Mouse (Mus musculus) A20 (cell line): ENCODE measurements at regions not wholly inside any gene's neighbourhood (a gene's known extent, or its start where the extent isn't known, plus 50 kb on each side); places are given as distances from the start of the nearest gene placed in this dataset.

Experiments
- DNase-seq: peaks from one replicate; pipeline ENCODE4 v3.0.0-alpha.2; 2011; ENCODE audit warnings: low read depth, low spot score

DNA sequence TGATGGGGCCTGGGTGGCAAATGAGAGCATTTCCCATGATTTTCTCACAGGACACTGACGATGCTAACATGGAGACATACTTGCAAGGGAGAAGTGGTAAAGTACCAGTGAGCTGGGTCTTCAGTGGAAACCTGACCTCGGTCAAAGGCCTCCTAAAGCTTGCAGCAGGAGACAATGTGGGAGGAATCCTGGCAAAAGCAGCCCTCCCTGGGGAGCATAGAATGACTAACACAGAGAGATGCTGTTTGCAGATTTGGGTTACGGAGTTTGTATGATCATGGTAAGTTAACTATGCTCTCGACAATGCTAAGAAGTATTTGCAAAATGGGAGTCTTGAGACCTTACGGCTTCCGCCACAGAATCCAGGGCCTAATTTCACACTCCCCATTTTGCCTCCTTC lies 208.9 kb downstream of the Tle3 start:
- DNase-seq: no peak

DNA sequence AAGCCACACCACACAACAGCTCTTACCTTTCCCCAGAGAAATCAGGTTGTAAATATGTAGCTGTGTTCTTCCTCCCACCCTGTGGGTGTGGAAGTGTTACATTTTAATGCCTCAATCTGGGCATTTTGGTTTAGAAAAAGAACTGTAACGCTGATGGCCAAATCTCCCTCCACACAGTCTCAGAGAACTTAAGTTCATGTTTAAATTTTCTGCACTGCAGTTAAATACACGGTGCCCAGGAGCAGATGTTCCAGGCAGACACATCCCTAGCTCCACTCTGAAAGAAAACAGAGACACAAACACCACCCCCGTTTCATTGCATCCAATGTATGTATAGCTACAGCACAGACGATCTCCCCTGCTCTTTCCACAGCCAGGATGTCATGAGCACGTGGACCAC lies 206.1 kb downstream of the Tle3 start:
- no peak for DNase-seq

DNA sequence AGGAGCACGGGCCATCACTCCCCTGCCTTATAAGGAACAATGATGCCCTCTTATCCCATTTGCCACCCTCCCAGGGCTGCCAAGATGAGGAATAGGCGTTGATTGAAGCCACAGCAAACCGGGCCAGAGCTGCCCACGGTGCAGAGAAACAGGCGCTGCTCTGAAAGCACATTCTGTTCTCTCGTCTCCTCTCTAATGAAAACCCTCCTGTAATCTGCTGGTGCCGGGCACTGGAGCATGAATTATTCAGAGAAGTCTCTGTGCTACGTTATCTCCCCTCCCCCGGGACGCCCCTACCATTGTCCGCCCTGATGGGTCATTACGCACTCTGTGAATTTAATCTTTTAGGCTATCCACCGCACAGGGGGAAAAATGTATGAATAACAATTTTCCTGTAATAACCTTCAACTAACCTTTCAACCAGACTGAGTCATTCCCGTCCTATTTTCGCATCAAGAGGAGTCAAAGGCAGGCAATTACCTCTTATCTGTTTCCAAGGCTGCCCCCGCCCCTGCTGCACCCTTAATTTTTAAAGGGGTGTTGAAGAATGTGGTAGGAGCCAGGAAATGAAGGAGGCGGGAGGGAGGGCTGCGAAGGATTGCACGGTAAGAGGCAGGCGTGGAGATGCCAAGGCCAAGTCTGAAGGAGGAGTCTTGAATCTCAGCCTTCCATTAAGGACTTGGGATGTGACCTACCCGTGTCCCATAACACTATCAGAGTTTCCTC lies 201.6 kb downstream of the Tle3 start:
- no peak for DNase-seq

DNA sequence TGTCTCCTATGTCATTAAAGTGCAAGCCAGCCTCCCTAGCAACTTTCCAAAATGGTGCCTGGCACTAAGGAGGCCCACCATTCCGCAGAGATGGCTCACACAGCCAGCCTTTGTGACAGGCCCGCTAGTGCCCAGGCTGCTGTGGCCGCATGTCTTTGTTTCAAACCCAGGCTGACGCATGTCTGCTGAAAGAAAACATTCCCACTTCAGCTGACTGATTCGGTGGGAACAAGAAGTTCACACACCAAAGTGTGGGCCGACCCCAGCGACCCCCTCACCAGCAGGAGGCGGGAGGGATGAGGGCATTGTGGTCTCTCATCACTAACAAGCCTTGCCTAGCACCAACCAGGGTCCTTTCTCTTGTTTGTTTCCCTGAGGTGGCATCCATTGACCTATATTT lies 190.9 kb downstream of the Tle3 start:
- no peak for DNase-seq

DNA sequence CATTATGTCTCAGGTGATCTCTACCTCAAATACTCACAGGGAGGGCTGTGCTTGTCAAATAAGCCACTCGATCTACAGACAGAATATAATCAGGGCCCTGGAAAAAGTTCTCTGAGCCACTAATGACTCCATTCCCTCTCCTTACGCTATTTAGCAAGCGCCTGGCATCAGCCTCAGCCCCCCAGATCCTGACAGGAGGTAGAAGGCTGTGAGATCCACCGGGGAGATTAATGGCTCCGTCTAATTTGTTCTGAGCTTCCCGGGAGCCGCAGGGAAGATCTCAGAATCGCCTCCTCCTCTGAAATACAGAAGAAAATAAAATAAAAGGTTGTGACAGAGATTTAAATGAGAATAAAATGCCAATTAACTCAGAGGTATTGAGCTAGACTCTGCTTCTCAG lies 189.4 kb downstream of the Tle3 start:
- DNase-seq: no peak

DNA sequence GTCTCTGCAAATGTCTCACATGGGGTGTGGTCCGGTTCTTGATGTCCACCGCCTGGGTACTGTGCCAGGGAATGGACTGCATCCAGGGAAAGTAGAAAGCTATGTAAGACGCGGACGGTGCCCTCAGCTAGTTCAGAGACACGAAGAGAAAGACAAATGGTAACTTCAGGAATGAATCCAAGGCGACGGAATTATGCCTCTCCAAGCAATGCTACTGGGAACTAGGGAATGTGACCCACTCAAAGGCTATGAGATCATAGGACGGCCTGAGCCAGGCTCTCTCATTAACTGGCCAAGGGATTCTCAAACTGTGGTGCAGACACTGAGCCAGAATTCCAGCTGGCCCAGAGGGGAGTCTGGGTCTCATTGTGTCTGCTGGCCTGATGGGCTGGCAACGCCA lies 186.5 kb downstream of the Tle3 start:
- no peak for DNase-seq

DNA sequence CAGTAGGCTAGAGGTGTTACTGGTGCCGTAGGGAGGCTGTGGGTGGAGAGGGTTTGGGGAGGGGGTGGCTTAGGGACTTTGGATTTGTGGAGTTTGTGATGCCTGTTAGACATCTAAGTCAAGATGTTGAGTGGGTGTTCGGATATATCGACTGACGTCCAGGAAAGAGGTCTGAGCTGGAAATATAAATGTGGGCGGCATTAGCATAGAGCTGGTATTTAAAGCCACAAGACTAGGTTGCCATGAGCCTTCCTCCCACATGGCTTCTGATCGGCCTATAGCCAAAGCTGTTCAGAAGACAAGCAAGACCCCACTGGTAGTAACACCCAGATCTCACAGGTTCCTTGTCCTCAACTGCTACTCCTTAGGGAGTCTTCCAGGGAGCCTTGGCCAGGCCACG lies 184.9 kb downstream of the Tle3 start:
- no peak for DNase-seq

DNA sequence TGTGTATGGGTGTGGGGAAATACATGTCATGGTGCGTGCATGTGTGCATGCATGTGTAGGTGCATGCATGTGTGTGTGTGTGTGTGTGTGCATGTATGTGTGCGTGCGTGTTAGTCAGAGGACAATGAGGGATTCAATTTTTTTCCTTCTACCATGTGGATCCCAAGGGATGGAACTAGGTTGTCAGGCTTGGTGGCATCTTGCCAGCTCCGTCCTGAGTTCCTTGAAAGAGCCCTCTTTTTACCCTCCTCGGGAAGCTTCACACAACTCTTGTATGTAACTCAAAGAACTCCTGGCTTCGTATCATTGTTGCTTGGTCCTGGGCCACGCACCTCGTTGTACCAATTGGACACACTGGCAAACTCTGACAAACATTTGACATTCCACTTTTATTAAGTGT lies 183.0 kb downstream of the Tle3 start:
- no peak for DNase-seq

DNA sequence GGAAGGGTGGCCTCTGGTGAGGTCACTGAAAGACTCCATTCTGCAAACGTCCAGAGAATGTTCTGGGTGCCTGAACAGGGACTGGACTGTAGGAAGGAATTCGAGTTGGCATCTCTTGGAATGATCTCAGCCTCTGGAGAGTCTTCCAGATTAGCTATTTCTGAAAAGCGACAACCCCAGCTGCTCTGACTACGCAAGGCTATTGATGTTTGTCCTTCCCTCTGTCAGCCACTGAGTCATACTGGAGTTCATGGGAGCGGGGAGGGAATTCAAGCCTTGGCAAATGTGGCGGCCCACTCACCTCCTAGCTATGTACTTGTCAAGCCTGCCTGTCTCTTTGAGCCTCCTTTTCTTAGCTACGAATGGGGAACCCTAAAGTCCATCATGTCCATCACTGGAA lies 182.4 kb downstream of the Tle3 start:
- DNase-seq: no peak

DNA sequence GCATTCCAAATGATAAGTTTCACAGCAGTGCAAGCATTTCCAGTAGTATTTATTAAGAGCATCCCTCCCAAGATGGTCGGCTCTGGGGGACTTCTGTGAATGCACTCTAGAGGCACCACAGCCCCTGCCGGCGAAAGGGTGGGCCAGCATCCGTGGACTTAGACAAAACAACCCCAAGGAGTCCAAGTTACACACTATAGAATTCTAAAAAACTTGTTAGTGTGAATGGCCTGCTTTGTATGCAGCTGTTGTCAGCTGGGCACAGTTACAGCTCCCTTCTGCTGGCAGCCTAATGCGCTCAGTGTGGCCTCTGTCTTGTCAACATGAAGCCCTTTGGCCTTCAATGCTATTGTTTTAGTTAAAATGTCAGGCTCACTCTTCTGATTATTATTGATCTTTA lies 181.5 kb downstream of the Tle3 start:
- DNase-seq: no peak

DNA sequence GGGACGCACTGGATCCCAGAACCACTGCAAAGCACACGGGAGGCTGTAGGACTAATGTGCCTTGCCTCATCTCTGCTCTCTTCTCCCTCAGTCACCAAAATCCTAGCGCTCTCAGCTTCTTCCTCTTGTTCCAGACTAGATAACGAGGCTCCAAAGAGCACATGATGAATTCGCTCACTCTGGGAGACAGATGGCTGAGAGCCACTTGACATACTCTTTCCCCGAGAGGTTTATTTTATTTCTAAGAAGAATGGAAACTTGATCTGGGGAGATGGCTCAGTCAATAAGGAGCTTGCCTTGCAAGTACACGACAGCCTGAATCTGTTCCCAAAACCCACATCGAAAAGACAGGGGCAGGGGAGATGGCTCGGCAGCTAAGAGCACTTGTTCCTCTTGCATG lies 179.2 kb downstream of the Tle3 start:
- DNase-seq: no peak

DNA sequence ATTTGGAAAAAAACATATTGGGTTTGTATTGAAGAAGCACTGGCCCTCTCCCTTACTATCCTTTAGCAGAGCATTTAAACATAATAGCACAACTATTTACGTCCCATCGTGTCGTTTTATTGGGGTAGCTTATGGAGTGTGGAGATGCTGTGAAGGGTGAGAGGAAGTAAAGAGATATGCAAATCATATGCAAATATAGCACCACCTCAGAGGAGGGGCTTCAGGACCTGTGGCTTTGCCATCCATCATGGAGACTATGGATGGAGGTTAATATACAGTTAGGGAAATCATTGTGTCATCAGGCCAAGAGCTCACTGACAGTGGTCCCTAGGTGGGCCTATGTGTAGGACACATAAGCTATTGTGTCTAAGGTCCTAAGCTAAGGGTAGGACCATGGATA lies 178.2 kb downstream of the Tle3 start:
- no peak for DNase-seq

DNA sequence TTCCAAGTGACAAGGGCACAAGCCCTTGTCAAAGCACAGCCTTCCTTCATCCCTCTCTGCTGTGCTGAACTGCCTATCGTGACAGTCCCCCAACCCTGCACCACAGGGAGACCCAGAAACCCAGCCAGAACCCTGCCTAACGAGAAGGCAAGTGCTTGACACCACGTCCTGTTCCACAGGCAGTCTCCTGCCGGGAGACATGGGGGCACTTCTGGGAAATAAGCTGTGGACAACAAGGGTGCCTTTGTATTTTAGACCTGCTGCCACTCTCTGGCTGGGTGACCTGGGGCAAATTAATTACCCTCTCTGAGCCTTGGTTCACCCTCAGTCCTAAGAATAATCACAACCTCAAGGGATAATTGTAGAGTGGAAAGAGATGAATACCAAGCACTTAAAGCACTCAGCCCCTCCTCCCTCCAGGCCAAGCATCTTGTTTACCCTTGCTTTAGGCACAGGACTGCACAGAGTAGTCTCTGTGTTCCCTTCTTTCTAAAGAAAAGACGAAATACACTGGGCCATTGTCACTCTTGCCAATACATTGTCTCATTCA lies 177.6 kb downstream of the Tle3 start:
- DNase-seq: no peak

DNA sequence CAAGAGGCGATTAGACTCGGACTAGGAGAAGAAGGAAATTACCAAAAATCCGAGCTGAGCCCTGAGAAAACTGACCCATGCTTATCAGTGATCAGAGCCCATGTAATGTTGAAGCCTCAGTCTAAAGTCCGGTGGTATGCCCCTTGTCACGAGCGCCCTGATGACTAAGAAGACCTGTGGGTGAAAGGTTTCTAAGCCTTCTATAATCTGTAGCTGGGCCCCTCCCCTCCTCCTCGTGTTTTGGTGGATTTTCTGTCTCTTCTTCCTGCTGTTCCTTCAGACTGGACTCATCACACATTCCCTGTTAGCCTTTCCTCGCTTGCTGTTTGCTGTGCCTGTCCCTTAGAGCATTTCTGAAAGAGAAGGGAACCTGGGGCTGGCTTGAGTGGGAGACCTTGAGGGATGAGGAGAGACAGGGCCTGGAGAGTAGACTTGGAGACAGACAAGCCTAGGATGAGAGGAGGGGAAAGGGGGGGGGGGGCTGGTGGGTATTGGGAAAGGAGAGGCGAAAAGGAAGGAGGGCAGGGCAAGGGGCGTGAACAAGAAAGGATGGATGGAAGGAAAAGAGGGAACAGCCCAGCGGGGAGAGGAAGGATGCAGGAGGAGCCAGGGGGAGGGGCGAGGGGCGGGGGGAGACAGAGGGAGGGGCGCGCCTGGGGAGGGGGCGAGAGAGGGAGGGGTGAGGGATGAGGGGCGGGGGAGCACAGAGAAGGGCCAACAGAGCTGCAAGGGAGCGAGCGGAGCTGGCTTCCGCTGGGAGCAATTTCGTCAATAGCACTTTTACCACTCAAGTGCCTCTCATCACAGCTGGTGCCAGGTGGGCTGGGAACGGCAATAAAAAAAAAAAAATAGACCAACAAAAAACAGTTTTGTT lies 165.4 kb downstream of the Tle3 start:
- DNase-seq: no peak

DNA sequence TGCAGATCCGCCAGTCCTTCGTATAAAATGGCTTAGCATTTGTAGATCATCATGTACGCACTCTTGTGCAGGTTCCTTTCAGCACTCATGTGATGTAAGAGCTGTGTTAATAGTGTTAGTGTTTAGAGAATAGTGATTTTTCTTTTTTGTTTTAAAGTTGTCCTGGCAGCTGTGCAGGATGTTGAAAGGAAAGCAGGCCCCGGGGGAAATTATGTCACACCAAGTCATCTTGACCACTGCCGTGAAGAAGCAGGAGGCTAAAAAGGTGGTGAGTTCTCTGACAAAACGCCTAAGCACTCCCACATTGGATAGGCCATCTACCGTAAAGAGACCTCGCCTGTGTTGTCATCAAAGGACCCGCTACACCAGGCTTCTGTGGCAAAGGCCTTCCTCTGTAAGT lies 161.1 kb downstream of the Tle3 start:
- no peak for DNase-seq

DNA sequence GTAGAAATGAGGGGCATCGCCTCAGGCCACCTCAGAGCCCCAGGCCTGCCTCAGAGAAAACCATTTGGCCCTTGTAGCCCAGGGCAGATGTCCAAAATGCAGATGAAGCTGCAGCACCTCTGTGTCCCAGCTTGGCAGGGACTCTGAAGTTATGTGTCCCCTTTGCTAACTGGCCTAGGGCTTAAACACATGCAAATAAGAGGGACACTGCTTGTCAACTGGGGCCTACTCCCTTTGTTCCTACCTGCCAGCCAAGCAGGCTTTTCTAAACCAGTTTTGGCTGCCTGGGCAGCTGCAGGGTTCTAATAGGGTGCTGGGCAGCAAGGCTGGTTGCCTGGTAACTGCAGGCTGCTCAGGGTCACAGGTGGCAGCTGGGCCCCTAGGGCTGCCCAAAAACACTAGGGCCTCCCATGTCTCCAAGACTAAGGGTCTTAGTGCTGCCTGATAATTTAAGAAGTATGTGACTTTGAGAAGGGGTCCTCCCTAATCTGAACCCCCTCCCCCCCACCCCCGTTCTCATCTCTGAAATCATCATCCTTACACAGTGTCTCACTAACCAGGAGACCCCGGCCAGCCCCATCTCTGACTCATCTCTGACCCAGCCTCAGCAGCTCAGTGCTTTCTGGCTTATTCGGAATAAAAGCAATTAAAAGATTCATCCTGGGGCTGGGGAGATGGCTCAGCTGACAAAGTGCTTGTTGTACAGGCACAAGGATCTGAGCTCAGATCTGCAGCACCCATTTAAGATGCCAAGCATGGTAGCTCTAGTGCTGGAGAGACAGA lies 158.3 kb downstream of the Tle3 start:
- DNase-seq: no peak

DNA sequence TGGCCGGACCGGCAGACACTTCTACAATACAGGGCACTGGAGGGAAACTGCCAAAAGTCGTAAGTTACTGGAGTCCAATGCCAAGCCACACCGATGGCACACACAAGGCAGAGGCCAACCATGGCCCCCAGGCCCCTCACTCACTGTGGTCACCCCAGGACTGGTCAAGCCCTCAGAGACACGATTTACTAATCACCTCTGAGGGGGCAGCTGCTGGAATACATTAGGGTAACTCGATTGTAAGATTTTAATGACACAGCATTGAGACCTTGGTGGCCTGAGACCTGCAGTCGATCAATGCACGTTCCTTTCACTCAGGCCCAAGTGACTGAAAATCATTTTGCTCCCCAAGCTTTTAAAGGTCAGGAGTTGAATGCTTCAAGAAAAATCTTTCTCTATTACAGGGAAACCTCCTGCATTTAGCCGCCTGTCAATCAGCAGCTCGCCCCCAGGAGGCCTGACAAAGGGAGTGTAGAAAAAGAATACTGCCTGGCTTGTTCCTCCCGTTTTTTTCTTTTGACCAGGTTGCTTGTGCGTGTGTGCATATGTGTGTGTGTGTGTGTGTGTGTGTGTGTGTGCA lies 156.2 kb downstream of the Tle3 start:
- DNase-seq: no peak

DNA sequence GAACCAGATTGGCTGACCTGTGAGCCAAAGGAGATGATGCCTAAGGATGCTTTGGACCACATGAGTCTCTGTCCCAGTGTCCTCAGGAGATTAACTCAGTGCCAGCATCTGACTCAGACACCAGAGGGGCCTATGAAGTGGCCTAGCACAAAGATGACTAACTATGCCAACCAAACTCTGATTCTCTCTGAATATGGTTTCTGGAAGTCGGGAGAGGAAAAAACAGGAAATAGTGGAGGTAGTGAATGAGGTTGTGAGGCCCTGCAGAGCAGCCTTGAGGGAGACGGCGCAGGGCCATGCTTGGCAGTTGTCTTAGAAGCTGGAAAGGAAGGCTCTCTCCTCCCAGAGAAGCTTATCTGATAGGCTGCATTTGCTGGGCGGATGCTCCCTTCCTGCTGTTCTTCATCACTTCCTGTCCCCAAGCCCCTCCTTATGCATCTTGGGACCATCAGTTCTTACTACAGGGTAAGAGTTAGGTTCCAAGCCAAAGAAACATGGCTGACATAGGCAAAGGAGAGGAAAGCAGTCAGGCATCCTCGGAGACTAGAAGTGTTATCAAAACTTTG lies 155.4 kb downstream of the Tle3 start:
- no peak for DNase-seq

DNA sequence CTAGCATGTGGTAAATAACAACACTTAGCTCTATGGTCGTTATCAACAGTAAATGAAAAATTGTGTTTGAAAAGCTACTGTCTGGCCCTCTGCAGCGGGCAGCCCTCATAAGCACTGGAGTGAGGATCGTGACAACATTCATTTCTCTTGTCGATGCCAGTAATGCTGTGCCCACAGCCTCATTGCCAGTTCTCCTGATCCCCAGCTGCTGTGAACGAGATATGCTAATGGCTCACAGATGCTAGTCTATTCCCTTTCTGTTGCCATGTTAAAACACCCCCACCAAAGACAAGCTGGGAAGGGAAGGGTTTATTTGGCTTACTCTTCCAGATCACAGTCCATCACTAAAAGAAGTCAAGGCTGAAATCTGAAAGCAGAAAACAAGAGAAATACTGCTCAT lies 148.0 kb downstream of the Tle3 start:
- DNase-seq: no peak

DNA sequence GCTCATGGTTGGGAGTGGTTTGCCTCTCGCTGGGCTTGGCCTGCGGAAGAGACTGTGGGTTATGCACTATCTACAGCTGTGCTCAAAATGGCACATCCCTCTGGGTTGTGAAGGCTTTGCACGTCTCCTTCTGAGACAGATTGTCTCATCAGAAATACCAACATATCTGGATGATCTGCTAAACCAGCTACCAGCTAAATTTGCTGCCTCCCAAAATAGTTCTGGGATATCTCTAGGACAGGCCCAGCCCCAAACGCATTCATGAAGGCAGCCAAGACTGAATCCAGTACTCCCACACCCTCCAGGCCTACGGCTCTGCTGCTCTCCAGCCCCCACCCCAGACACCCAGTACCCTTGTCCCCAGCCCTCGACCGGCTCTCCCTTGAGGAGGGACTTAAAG lies 145.7 kb downstream of the Tle3 start:
- no peak for DNase-seq

DNA sequence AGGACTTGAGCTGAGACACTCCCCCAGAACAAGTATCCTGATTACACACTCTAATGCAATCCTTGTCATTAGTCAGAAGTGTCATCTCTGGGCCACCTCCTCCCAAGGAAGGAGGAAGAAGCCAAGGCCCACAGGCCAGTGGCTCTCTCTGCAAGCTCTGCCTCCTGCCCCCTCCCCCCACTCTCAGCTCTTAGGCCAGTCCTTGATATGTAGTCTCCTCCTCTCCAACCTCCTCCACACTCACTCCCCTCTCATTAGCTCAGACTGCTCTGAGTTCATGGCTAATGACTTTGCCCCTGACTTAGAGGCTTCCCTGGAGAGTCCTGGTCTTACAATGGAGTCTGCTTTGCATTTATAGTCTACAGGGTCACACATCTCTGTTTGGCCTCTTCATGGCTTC lies 139.3 kb downstream of the Tle3 start:
- DNase-seq: no peak
